Mouse (Mus musculus): ENCODE measurements around the gene Gli2. TPM values are rescaled to one million over a fixed set of nuclear protein-coding genes. Genes with fewer than 3 reads are reported as not detected.

Gli2 gene
- total and polyA plus RNA-seq, 3 experiments: 1.5 to 11.3 TPM; not detected in 1

DNA sequence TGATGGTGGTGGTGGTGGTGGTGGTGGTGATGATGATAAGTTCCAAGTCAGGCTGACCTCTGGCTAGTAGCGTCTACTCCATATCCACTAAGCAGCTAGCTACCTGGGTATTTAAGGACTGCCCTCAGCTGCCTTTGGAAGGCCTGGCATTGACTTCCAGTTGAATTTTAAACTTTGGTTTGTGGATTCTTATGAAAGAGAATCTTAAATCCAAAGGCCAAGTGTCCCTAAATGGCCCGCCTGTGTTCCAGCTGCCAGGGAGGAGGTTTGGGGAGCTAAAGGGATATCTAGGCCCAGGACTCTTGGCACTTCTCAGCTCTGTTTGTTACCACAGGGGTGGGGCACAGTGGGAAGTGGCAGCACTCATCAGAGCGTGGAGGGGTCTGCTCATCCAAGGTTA lies 85.4 kb downstream of the Gli2 start:
- H3K79me2 ChIP-seq (ENCODE audit: control insufficient read depth, insufficient read depth, low read length, poor library complexity): no peaks in the 10 kb centered on the region
- no peak overlapping the region for H3K4me3 ChIP-seq (ENCODE audit: control insufficient read depth in 1 of 2, insufficient read depth in 1 of 2, low read depth in 2 of 2, low read length in 2 of 2)
- H3K4me1 ChIP-seq (ENCODE audit: control insufficient read depth in 1 of 2, insufficient read depth in 2 of 2, low read length in 2 of 2): 0 out of 4 replicates have a peak, but pooled peaks cover 0 to 10% of the 10 kb centered on the region in 2 experiments
- H3K27me3 ChIP-seq (ENCODE audit: control insufficient read depth in 1 of 2, insufficient read depth in 2 of 2, low read length in 2 of 2): no peaks in the 10 kb centered on the region
- no peaks in the 10 kb centered on the region for H3K9me3 ChIP-seq (replicated peaks; ENCODE audit: insufficient read depth, low read length)
- TF ChIP-seq MAFK (IDR thresholded peaks at IDR 0.05; ENCODE audit: borderline replicate concordance, low read depth, low read length): no peak
- TF ChIP-seq ZKSCAN1 (IDR thresholded peaks at IDR 0.05; ENCODE audit: low read depth, low read length): no peak
- TF ChIP-seq USF1 (IDR thresholded peaks at IDR 0.05; ENCODE audit: low read depth, low read length): no peak
- no peak for TF ChIP-seq ETS1 (IDR thresholded peaks at IDR 0.05; ENCODE audit: low read depth, low read length)
- TF ChIP-seq E2F4 (IDR thresholded peaks at IDR 0.05; ENCODE audit: borderline replicate concordance, low read depth, low read length): no peak
- no peak for TF ChIP-seq TAL1 (IDR thresholded peaks at IDR 0.05; ENCODE audit: low read length)
- TF ChIP-seq TBP (IDR thresholded peaks at IDR 0.05; ENCODE audit: low read depth, low read length): no peak
- no peak for TF ChIP-seq CTCF (IDR thresholded peaks at IDR 0.05 in 2 of 3, conservative IDR thresholded peaks at IDR 0.05 in 1 of 3; ENCODE audit: control insufficient read depth in 1 of 3, insufficient read depth in 1 of 3, low read depth in 2 of 3, low read length in 3 of 3, poor library complexity in 1 of 3, severe bottlenecking in 1 of 3)
- TF ChIP-seq GATA1 (IDR thresholded peaks at IDR 0.05; ENCODE audit: low read depth, low read length): no peak
- TF ChIP-seq ZNF384 (IDR thresholded peaks at IDR 0.05; ENCODE audit: low read depth, low read length): no peak
- no peak for TF ChIP-seq MYB (IDR thresholded peaks at IDR 0.05; ENCODE audit: low read depth, low read length)
- TF ChIP-seq RCOR1 (IDR thresholded peaks at IDR 0.05; ENCODE audit: low read depth, low read length): no peak
- H3K9ac ChIP-seq (ENCODE audit: control insufficient read depth, low read depth, low read length, poor library complexity, severe bottlenecking): no peak overlapping the region
- no peaks in the 10 kb centered on the region for H3K36me3 ChIP-seq (ENCODE audit: control insufficient read depth in 1 of 2, insufficient read depth in 2 of 2, low read length in 2 of 2)
- DNase-seq (ENCODE audit: low read depth, low spot score): no peak
- no peak overlapping the region for H3K27ac ChIP-seq (ENCODE audit: control insufficient read depth, low read depth, low read length)

- no peak overlapping the region for H3K9ac ChIP-seq (ENCODE audit: control insufficient read depth, low read depth, low read length, poor library complexity, severe bottlenecking)
- H3K9me3 ChIP-seq (replicated peaks; ENCODE audit: insufficient read depth, low read length): no peaks in the 10 kb centered on the region
Observed at GRCm38 (mm10) chr1:118967281-118967680, 86.1 kb downstream of the Gli2 start.

More at GRCm38 (mm10) chr1:118967281-118967680, 86.1 kb downstream of the Gli2 start:
- no peaks in the 10 kb centered on the region for H3K36me3 ChIP-seq (ENCODE audit: control insufficient read depth in 1 of 2, insufficient read depth in 2 of 2, low read length in 2 of 2)
- H3K4me1 ChIP-seq (ENCODE audit: control insufficient read depth in 1 of 2, insufficient read depth in 2 of 2, low read length in 2 of 2): 0 out of 4 replicates have a peak, but pooled peaks cover 0 to 10% of the 10 kb centered on the region in 2 experiments
- no peaks in the 10 kb centered on the region for H3K27me3 ChIP-seq (ENCODE audit: control insufficient read depth in 1 of 2, insufficient read depth in 2 of 2, low read length in 2 of 2)
- no peak overlapping the region for H3K27ac ChIP-seq (ENCODE audit: control insufficient read depth, low read depth, low read length)
- TF ChIP-seq POLR2AphosphoS2 (IDR thresholded peaks at IDR 0.05; ENCODE audit: low read length) (no peak), POLR2AphosphoS5 (IDR thresholded peaks at IDR 0.05; ENCODE audit: borderline replicate concordance, low read depth, low read length) (no peak), BHLHE40 (IDR thresholded peaks at IDR 0.05; ENCODE audit: borderline replicate concordance, low read depth, low read length) (no peak), USF2 (IDR thresholded peaks at IDR 0.05; ENCODE audit: borderline replicate concordance in 1 of 2, insufficient read depth in 1 of 2, low read depth in 1 of 2, low read length in 2 of 2) (no peak), EP300 (IDR thresholded peaks at IDR 0.05; ENCODE audit: low read depth in 1 of 2, low read length in 2 of 2) (no peak), RCOR1 (IDR thresholded peaks at IDR 0.05; ENCODE audit: low read depth, low read length) (no peak), ZC3H11A (IDR thresholded peaks at IDR 0.05; ENCODE audit: low read depth, low read length) (no peak), MXI1 (IDR thresholded peaks at IDR 0.05; ENCODE audit: low read depth, low read length) (no peak), HCFC1 (IDR thresholded peaks at IDR 0.05; ENCODE audit: low read depth, low read length) (no peak), ELF1 (IDR thresholded peaks at IDR 0.05; ENCODE audit: low read depth, low read length) (no peak)
- H3K79me2 ChIP-seq (ENCODE audit: control insufficient read depth, insufficient read depth, low read length, poor library complexity): no peaks in the 10 kb centered on the region
- DNase-seq (ENCODE audit: low read depth, low spot score): no peak
- H3K4me3 ChIP-seq (ENCODE audit: control insufficient read depth in 1 of 2, insufficient read depth in 1 of 2, low read depth in 2 of 2, low read length in 2 of 2): no peak overlapping the region

All from MEL (cell line).